Mouse (Mus musculus) lung, embryonic 16.5 days (tissue): ENCODE results near the gene Uchl3. TPM values are rescaled to one million over a fixed set of nuclear protein-coding genes. Genes with fewer than 3 reads are reported as not detected.

ENCODE experiments used
- ATAC-seq: fragments of 200-750 bp; cut with Nextera tagmentation; 2 replicates; pipeline ENCODE4 v1.8.0; 2017; ENCODE audit warnings: low read depth, mild to moderate bottlenecking, moderate library complexity
- H3K27ac ChIP-seq: fragments of 300-500 bp; sonication (generic); 2 replicates; pipeline ENCODE4 v1.5.1; 2014; ENCODE audit warnings: mild to moderate bottlenecking, control low read depth, low read length
- H3K27me3 ChIP-seq: fragments of 300-500 bp; sonication (generic); 2 replicates; pipeline ENCODE4 v1.6.1; 2014; ENCODE audit warnings: low read depth, low read length, mixed read lengths; ENCODE audit not compliant: control insufficient read depth, insufficient read depth
- H3K36me3 ChIP-seq: fragments of 300-500 bp; sonication (generic); 2 replicates; pipeline ENCODE4 v1.6.1; 2014; ENCODE audit warnings: low read length; ENCODE audit not compliant: control insufficient read depth, insufficient read depth
- H3K4me1 ChIP-seq: fragments of 300-500 bp; sonication (generic); replicated peaks from 2 replicates; pipeline ENCODE4 v1.6.1; 2014; ENCODE audit warnings: low read length, mixed read lengths; ENCODE audit not compliant: control insufficient read depth, insufficient read depth
- H3K4me2 ChIP-seq: fragments of 300-500 bp; sonication (generic); 2 replicates; pipeline ENCODE4 v1.6.1; 2014; ENCODE audit warnings: low read depth, low read length, control low read depth
- H3K4me3 ChIP-seq: fragments of 300-500 bp; sonication (generic); 2 replicates; pipeline ENCODE4 v1.5.1; 2014; ENCODE audit warnings: mild to moderate bottlenecking, low read length, control low read depth
- H3K9ac ChIP-seq: fragments of 300-500 bp; sonication (generic); 2 replicates; pipeline ENCODE4 v1.6.1; 2014; ENCODE audit warnings: low read length, control low read depth
- H3K9me3 ChIP-seq: fragments of 300-500 bp; sonication (generic); 2 replicates; pipeline ENCODE4 v1.6.1; 2016; ENCODE audit warnings: low read length; ENCODE audit not compliant: control insufficient read depth
- WGBS: fragments of 180-500 bp; shearing (Covaris S2); extraction: QIAGEN DNeasy Blood & Tissue Kit; methylation state at CpG from one replicate; pipeline ENCODE4 v1.1.7; 2014; 5-methylcytosine and 5-hydroxymethylcytosine counted together
- polyA plus RNA-seq: library from polyadenylated mRNA; unstranded; fragments of >200 nt; fragmentation: Nextera tagmentation; extraction: Ambion mirVana; gene quantifications from 2 replicates; pipeline ENCODE4 v1.2.1, GENCODE M21; 2015

Gene Uchl3
- polyA plus RNA-seq, 1 experiment from 2014 or later: 98.5 TPM

- Histone ChIP-seq H3K27ac (no peak overlapping the region), H3K4me3 (no peak overlapping the region), H3K9ac (no peak overlapping the region), H3K36me3 (no peaks in the 10 kb centered on the region), H3K4me1 (no peaks in the 10 kb centered on the region), H3K27me3 (no peaks in the 10 kb centered on the region), H3K4me2 (no peak overlapping the region), H3K9me3 (no peaks in the 10 kb centered on the region)
- ATAC-seq: no peak
- WGBS: 83% methylated on average over 5 of the region's 5 CpGs
These were observed 53.3 kb downstream of the Uchl3 start for GRCm38 (mm10) chr14:101707088-101707487.

GRCm38 (mm10) chr14:101714414-101714813, 60.6 kb downstream of the Uchl3 start:
- ATAC-seq: no peak
- H3K27ac ChIP-seq: no peak overlapping the region
- no peaks in the 10 kb centered on the region for H3K36me3 ChIP-seq
- H3K9me3 ChIP-seq: no peaks in the 10 kb centered on the region
- no peak overlapping the region for H3K9ac ChIP-seq
- H3K4me3 ChIP-seq: no peak overlapping the region
- 69% methylated on average over 2 of the region's 2 CpGs for WGBS
- H3K4me2 ChIP-seq: no peak overlapping the region
- no peaks in the 10 kb centered on the region for H3K4me1 ChIP-seq
- H3K27me3 ChIP-seq: no peaks in the 10 kb centered on the region

- peak; percentile 95 for ATAC-seq
- Histone ChIP-seq H3K9me3 (no peaks in the 10 kb centered on the region), H3K9ac (peak within 1 kb of the TSS; percentile 79), H3K27ac (peak within 1 kb of the TSS; percentile 49), H3K4me1 (peaks cover 9% of the 10 kb centered on the region; the same call in 1 of the 2 replicates), H3K27me3 (peaks cover 8% of the 10 kb centered on the region; the same call in 1 of the 2 replicates), H3K4me3 (peak within 1 kb of the TSS; percentile 76), H3K36me3 (no peaks in the 10 kb centered on the region), H3K4me2 (peak within 1 kb of the TSS; percentile 98)
- under 1% methylated on average over 51 of the region's 51 CpGs for WGBS
These were observed 75.6 kb downstream of the Uchl3 start, which contains the start of the genes Gm9922 and Lmo7 for GRCm38 (mm10) chr14:101729237-101729971. Gm9922 (minus strand) TSS chr14:101729814. Lmo7 (plus strand) TSS chr14:101729957.

GRCm38 (mm10) chr14:101729972-101730692, 76.4 kb downstream of the Uchl3 start:
- Histone ChIP-seq H3K36me3 (no peaks in the 10 kb centered on the region), H3K9ac (peak overlapping the region; percentile 79), H3K9me3 (no peaks in the 10 kb centered on the region), H3K27me3 (peaks cover 8% of the 10 kb centered on the region; the same call in 1 of the 2 replicates), H3K4me1 (peaks cover 9% of the 10 kb centered on the region; the same call in 1 of the 2 replicates), H3K4me2 (peak overlapping the region; percentile 98), H3K27ac (no peak overlapping the region), H3K4me3 (peak overlapping the region; percentile 76)
- WGBS: 1% methylated on average over 28 of the region's 28 CpGs
- peak; percentile 65 for ATAC-seq

GRCm38 (mm10) chr14:101733542-101734303, 80.0 kb downstream of the Uchl3 start:
- Histone ChIP-seq H3K27me3 (peaks cover 8% of the 10 kb centered on the region; the same call in 1 of the 2 replicates), H3K9ac (no peak overlapping the region), H3K4me1 (peaks cover 9% of the 10 kb centered on the region; the same call in 1 of the 2 replicates), H3K36me3 (no peaks in the 10 kb centered on the region), H3K4me2 (no peak overlapping the region), H3K9me3 (no peaks in the 10 kb centered on the region), H3K27ac (no peak overlapping the region), H3K4me3 (no peak overlapping the region)
- ATAC-seq: no peak
- 22% methylated on average over 10 of the region's 10 CpGs for WGBS

- Histone ChIP-seq H3K4me2 (no peak overlapping the region), H3K9ac (no peak overlapping the region), H3K27ac (no peak overlapping the region), H3K9me3 (no peaks in the 10 kb centered on the region), H3K36me3 (no peaks in the 10 kb centered on the region), H3K27me3 (no peaks in the 10 kb centered on the region), H3K4me3 (no peak overlapping the region), H3K4me1 (no peaks in the 10 kb centered on the region)
- WGBS: 88% methylated on average over 4 of the region's 4 CpGs
- no peak for ATAC-seq
These were observed 83.7 kb downstream of the Uchl3 start for GRCm38 (mm10) chr14:101737501-101737900.

Other genes starting within 250 kb of the Uchl3 start
- gene Tbc1d4, start 44.8 kb upstream of the Uchl3 start, polyA plus RNA-seq: 8.9 and 12.3 TPM in 2 replicates
- gene Commd6, start 13.3 kb upstream of the Uchl3 start, polyA plus RNA-seq: 91.2 and 98.5 TPM in 2 replicates
- gene Gm9922, start 75.8 kb downstream of the Uchl3 start, polyA plus RNA-seq: 0.96 and 2.3 TPM in 2 replicates
- gene Lmo7, start 76.0 kb downstream of the Uchl3 start, polyA plus RNA-seq: 46.4 and 52.7 TPM in 2 replicates